Mouse (Mus musculus) heart, adult 18-20 months (tissue): ENCODE results near the gene Foxs1. TPM values are rescaled to one million over a fixed set of nuclear protein-coding genes. Genes with fewer than 3 reads are reported as not detected.
A peak's percentile ranks its signal among the peaks of the same experiment; 100 is the strongest.

Experiments
- DNase-seq, 2 experiments: peaks; one replicate each; pipeline ENCODE4 v3.0.0; 2021 to 2022; ENCODE audit warnings: mixed read lengths in 1 of 2
- long read RNA-seq, 2 experiments: library from polyadenylated mRNA; stranded (forward); transcript quantifications; one replicate each; pipeline ENCODE4 v2.0.0; 2021
- total RNA-seq, 2 experiments: library from RNA; stranded (reverse); gene quantifications; 2 replicates each; pipeline ENCODE4 v1.2.3; 2021

The Foxs1 gene
- 1 to 10 TPM; 2.2 to 2.6 TPM for total RNA-seq
- long read RNA-seq, experiment 1 = 0 reads
- long read RNA-seq, experiment 2 = 0 reads

- DNase-seq = peak; percentile 65 to 85
These were observed at the start of gene Foxs1 for GRCm38 (mm10) chr2:152933048-152933447. Gene Foxs1, minus strand, starts transcription at chr2:152933208.

- DNase-seq = no peak
These were observed 44.0 kb upstream of the Foxs1 start for GRCm38 (mm10) chr2:152976991-152977390.

- no peak for DNase-seq
These were observed 32.5 kb upstream of the Foxs1 start for GRCm38 (mm10) chr2:152965555-152965954.

GRCm38 (mm10) chr2:152962091-152962793 lies 29.2 kb upstream of the Foxs1 start, which contains the start of gene Ttll9:
Gene Ttll9, plus strand, starts transcription at chr2:152962485.
- DNase-seq = peak; percentile 72 to 80

GRCm38 (mm10) chr2:152958116-152958515 lies 25.1 kb upstream of the Foxs1 start:
- no peak for DNase-seq

- peak in 1 of 2 experiments; percentile 15 for DNase-seq
These were observed 19.1 kb upstream of the Foxs1 start for GRCm38 (mm10) chr2:152951850-152952720.

GRCm38 (mm10) chr2:152951065-152951849 lies 18.2 kb upstream of the Foxs1 start, which contains the start of gene Dusp15:
Gene Dusp15, minus strand, starts transcription at chr2:152951698.
- DNase-seq = peak in 1 of 2 experiments; percentile 27

- no peak for DNase-seq
These were observed 17.5 kb upstream of the Foxs1 start for GRCm38 (mm10) chr2:152950358-152951064.

- DNase-seq = no peak
These were observed 15.5 kb upstream of the Foxs1 start for GRCm38 (mm10) chr2:152948438-152949020.

GRCm38 (mm10) chr2:152947098-152947497 lies 14.1 kb upstream of the Foxs1 start:
- no peak for DNase-seq

GRCm38 (mm10) chr2:152944013-152944412 lies 11.0 kb upstream of the Foxs1 start:
- DNase-seq = no peak

GRCm38 (mm10) chr2:152943568-152943967 lies 10.6 kb upstream of the Foxs1 start:
- DNase-seq = no peak

GRCm38 (mm10) chr2:152942898-152943515 lies 10.0 kb upstream of the Foxs1 start:
- no peak for DNase-seq

- no peak for DNase-seq
These were observed 8.8 kb upstream of the Foxs1 start for GRCm38 (mm10) chr2:152941776-152942175.

- DNase-seq = no peak
These were observed 8.1 kb upstream of the Foxs1 start for GRCm38 (mm10) chr2:152941106-152941505.

- DNase-seq = peak in 1 of 2 experiments; percentile 77
These were observed 6.8 kb upstream of the Foxs1 start for GRCm38 (mm10) chr2:152939846-152940245.

GRCm38 (mm10) chr2:152933614-152934013 lies 606 bp upstream of the Foxs1 start:
- peak; percentile 81 to 88 for DNase-seq

GRCm38 (mm10) chr2:152931456-152932160 lies 1.4 kb downstream of the Foxs1 start:
- peak; percentile 49 to 66 for DNase-seq

- DNase-seq = peak; percentile 78 to 89
These were observed 2.7 kb downstream of the Foxs1 start for GRCm38 (mm10) chr2:152930276-152930675.

- DNase-seq = no peak
These were observed 4.0 kb downstream of the Foxs1 start for GRCm38 (mm10) chr2:152928988-152929370.
